Mouse (Mus musculus): ENCODE data around the gene Timm23.
"Not testable (repeated sequence)": the region's sequence is repeated elsewhere in the genome, so short reads cannot be mapped to it uniquely, and the experiment has no call there.

The Timm23 gene

DNA sequence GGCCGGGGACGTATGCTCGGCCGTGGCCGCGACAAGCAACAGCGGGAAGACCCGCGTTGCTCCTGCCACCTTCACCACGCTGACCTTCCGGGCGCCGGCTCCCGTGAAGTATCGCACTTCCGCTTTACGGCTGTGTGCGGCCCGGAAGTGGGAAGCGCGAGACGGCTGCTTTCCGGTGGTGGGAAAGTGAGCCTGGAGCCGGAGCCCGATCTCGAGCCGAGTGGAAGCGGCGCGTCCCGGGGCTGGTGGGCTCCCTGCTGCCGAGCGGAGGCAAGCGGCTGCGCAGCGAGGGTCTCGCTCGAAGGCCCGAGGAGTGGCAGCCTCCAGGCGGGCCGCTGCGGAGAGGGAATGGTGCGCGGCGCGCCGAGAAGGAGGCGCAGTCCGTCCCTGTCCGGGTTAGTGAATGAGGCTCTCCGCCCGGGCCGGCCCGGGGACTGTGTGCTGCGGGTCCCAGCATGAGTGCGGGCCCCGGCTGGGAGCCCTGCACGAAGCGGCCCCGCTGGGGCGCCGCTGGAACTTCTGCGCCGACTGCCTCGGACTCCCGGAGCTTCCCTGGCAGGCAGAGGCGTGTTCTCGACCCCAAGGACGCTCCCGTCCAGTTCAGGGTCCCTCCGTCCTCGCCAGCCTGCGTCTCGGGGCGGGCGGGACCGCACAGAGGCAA is at the start of gene Timm23, which contains the start of gene Parg:
Gene Timm23, minus strand, starts transcription at position 108 of the 661 bp plus-strand sequence.
Gene Parg, plus strand, starts transcription at position 159 of the 661 bp plus-strand sequence.
- DNase-seq (ENCODE audit: low spot score in 2 of 2): peak; percentile 78 to 84

DNA sequence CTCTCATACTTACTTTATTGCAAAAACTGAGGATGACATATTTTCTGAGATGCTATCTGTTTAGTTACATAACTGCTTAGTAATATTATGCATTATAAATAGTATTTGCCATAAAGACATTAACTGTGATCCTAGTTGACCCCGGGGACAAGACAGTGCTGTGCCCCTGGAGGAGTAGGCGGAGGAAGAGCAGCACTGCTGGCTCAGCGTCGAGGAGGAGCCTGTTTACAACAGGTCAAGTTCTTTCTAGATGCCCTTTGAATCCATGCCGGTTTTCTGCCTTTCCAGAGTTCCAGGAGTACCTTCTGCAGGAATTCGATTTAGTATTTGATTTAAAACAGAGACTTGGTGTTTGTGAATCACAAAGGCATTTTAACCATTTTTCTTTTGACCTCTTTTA is 47.9 kb upstream of the Timm23 start:
- no peak for DNase-seq (ENCODE audit: low spot score in 2 of 2)

DNA sequence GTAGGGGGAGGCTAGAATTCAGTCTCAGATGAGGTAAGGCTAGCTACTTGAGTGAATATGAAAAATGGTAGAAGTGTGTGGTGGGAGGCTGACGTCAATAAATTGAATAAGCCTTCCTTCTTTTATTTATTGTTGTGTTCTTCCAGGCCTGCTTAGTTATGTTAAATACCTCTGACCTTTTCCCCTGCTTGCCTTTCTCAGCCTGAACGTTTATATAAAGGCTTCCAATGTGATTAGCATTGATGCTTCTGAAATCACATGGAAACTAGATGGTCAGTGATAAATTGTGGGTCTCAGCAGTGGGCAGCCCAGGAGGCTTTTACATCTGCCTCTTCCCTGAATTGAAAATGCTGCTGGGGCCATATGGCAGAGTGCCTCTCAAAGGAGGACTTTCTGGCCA is 44.3 kb upstream of the Timm23 start:
- no peak for DNase-seq (ENCODE audit: low spot score in 2 of 2)

DNA sequence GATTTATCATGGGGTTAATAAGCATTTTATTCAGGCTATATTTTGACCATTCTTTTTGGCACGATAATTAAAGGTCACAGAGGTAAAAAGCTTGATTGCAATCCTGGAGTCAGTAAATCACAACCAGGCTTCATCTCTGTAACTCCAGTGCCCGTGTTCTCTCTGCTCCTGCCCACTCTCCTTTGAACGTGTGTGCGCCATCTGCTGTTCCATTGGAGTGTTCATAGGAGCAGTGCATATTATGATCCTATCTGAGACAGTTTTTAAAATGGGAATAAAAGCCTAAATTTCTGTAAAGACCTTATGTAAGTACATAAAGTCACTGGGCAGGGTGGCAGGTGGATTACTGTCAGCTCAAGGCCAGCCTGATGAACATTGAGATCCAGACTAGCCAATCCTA is 40.7 kb upstream of the Timm23 start:
- DNase-seq (ENCODE audit: low spot score in 2 of 2): peak in 1 of 2 experiments; percentile 5

DNA sequence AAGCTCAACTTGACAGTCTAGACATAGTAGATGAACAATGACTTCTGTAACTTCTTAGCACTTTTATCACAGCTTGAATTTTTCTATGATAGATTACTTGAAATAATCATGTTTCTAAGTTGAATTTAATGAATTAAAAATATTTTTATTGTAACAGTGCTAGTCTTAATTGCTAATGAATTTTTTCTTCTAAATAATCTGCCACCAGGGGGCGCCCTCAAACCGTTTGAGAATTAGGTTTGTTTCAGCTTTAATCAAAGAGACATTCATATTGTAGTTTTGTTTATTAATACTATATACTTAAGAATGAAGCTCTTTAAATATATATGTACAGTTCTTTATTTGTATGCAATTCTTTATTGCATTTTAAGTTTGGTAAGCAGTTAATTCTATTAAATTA is 27.3 kb upstream of the Timm23 start:
- peak in 1 of 2 experiments; percentile 55 for DNase-seq (ENCODE audit: low spot score in 2 of 2)

DNA sequence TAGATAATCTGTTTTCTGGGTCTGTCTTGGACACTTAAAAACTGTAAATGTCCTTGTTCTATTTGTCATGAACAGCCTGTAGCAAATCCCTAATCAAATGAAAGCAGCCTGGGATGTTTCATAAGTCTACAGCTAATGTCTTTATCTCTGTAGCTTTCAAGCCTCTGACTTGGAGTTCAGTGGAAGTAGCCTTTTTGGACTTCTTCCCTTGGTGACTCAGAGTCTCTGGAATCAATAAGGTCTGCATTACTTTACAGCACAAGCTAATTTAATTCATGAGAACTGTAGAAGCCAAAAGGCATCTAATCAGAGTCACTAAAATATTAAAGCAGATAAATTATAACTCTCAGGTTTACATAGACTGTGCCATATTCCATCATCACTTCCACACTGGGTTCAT is 24.9 kb upstream of the Timm23 start:
- no peak for DNase-seq (ENCODE audit: low spot score in 2 of 2)

DNA sequence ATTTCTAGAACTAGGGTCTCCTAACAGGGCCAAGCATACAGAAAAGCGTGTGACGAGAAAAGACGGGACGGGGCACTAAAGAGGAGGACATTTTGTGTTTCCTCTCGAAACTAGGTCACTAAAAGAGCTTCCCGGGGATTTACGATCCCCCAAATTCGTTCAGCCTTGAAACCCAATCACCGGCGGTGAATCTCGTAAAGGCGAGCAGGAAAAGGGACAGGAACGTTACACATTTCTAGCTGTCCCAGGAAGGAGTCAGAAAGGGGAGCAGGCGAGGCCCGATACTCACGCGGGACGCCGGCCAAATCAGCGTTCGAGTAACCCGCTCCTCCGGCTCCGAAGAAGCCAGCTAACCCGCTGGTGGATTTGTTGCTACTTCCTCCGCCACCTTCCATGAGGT is 344 bp downstream of the Timm23 start:
- no peak for DNase-seq (ENCODE audit: low spot score in 2 of 2)

DNA sequence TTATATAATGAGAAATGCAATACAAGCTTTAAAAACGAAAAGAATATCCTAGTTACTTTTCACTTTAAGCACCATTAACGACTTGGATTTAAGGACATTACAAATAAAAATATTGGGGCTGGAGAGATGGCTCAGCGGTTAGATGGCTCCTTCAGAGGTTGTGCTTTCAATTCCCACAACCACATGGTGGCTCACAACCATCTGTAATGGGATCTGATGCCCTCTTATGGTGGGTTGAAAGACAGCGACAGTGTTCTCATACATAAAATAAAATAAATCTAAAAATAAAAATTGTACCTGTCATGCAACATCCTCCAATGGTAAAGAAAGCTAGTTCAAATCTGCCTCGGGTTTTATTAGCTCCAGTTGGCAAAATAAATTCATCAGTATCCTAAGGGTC is 8.1 kb downstream of the Timm23 start:
- not testable (repeated sequence) for DNase-seq (ENCODE audit: low spot score in 2 of 2)

DNA sequence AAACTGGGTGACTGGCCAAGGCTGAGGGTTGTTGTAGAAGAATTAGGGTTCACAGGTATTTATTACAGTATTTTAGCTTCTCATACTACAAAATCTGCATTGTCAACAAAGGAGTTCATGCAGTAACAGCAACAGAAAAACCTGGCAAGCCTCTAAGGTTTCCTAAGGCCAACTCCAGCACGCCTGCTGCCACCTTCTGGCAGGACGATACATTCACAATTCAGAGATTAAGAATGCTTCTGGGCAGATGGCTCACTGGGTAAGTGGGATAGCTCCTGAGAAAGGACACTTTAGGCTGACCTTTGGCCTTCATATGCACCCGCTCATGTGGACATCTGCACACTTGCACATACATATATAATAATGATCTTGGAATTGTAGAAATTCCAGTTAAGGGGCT is 9.3 kb downstream of the Timm23 start:
- no peak for DNase-seq (ENCODE audit: low spot score in 2 of 2)

DNA sequence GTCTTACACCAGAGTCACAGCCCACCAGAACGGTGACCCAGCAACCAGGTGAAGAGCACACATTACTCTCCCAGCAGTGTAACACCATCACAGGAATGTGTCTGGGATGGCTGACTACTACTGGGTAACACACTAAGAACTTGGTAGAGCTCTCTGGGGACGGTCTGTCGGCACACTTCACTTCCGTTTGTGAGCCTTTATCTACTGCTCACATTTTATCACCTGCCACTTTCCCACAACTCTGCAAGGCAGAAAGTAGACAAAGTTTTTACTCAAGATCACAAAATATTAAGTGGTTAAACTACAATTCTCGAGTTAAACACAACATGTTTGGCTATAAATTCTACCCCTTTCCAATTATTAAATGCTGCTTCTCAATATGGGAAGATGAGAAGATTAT is 9.8 kb downstream of the Timm23 start:
- DNase-seq (ENCODE audit: low spot score in 2 of 2): no peak

DNA sequence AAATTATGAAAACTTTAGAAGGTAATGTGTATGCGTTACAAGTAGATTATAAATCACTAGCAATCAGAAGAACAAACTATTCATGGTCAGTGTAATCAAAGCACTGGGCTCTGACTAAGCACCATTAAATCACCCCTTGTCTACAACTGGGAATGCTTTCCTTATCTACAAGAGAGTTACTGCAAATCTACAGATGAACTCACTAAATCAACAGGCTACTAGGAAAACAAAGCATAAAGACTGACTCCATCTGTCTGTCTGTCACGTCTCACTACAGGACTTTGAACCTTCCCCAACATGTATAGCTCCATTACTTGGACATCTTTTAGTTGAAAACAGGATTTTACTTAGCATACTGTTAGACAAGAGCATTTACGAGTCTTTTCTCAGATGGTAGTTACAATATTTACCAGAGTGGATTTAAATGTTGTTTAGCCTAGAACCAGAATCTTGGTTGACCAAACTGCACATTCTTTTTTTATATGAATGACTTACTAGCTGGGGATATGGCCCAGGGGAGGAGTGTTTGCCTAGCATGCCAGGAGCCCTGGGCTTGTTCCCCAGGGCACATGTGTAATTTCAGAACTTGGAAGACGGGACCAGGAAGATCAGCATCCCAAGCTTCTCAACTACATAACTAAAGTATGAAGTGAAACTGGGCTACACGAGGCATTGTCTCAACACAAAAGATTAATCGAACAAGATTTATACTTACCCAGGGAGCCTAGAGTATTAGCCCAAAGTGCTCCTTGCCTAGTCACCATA is 10.9 kb downstream of the Timm23 start:
- DNase-seq (ENCODE audit: low spot score in 2 of 2): no peak

DNA sequence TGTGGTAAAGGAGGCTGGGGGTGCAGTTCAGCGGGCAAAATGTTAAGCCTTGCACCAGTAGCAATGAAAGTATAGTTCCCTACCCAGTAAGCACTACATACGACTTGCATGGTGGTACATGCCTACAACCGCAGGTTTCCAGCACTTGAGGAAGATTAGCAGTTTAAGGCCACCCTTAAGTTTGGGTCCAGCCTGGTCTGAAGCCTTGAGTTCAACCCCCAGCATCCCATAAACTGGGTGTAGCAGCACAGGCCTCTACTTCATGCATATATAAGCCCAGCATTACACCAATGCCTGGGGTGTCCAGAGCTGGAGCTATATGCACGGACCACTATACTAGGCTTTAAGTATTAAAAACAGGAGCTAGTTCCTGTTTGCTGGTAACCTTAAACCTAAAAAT is 17.9 kb downstream of the Timm23 start:
- no peak for DNase-seq (ENCODE audit: low spot score in 2 of 2)

DNA sequence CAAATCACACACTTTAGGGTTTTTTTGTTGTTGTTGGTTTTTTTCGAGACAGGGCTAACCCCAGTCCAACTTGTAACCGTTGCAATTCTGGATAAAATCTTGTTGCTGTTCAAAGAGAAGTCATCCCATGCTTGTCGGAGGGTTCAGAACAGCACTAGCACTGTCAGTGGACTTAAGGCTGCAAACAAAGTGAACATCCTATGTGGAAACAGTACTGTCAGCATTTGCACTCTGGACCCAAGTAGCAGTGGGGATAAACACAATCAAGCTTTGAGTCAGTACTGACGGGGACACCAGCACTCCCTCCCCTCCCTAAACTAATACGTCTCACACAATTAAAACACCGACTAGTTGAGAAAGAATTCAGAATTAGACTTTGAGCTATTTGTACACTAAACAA is 20.8 kb downstream of the Timm23 start:
- no peak for DNase-seq (ENCODE audit: low spot score in 2 of 2)

DNA sequence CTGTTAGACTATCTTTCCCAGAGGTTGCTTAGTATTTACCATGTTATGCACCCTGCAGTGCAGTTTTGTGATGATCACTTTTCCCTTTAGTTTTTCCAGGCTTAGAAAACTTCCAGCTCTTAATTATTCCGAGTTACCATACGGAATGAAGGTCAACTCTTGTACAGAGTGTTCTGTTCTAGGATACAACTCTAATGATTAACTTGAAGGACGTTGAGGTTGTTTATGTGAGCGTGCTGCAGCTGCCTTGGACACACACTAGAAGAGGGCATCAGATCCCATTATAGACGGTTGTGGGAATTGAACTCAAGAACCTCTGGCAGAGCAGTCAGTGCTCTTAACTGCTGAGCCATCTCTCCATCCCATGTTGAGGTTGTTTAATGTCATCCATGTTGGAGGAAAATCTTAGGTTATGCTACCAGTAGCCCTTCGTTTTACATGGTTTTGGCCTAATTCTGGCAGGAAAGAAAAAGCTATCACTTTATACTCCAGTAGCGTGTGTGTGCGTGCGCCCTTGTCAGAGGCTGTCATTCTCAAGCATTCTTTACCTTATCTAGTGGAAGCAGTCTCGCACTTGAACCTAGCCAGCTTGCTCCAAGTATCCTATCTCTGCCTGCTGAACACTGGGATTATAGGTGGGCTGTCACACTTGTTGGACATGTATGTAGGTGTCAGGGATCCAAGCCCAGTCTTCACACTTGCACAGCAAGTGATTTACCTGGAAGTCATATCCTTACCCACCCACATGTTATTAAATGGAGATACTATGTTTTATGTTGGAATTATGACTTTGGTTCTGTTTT is 22.1 kb downstream of the Timm23 start:
- no peak for DNase-seq (ENCODE audit: low spot score in 2 of 2)

DNA sequence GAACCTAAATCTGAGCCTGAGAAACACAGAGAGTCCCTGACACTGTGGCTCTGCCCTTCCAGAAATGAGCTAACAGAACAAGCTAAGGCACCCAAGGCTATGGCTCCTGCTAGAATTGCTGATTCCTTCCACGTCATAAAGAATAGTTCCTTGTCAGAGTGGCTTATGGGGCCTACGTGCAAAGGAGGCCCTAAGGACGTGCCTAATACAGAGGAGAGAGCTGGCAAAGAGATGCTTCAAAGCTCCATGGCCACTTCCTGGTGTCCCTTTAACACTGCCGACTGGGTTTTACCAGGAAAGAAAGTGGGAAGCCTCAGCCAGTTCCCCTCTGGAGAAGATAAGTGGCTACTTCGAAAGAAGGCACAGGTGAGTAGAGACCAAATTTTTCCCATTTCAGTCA is 25.1 kb downstream of the Timm23 start:
- not testable (repeated sequence) for DNase-seq (ENCODE audit: low spot score in 2 of 2)

DNA sequence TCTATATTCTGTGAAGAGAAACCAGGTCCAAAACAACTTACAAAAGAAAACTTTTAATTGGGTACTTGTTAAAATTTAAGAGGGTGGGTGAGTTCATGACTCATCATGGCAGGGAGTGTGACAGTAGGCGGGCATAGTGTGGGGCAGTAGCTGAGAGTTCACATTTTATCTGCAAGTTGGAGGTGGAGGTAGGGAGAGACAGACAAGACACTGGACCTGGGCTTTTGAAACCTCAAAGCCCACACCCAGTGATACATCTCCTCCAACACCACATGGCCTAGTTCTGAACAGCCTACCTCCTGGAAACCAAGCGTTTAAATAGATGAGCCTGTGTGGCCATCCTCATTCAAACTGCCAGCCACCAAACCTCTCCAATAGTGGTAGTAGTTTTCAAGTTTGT is 26.4 kb downstream of the Timm23 start:
- DNase-seq (ENCODE audit: low spot score in 2 of 2): no peak

DNA sequence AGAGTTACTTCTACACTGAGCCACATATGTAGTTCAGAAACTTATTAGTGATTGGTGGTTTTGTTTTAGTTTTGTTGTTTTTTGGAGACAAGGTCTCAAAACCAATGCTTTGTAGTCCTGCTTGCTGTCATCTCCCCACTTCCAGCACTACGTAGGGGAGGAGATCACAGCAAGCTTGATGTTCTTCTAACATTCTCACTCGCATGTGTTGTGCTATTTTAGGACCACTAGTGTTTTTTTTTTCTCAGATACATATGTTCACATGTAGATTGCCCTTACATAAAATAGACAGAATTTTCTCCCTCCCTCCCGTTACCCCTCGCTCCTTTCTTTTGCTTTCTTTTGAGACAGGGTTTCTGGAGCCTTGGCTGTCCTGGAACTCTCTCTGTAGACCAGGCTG is 31.6 kb downstream of the Timm23 start:
- DNase-seq (ENCODE audit: low spot score in 2 of 2): no peak

DNA sequence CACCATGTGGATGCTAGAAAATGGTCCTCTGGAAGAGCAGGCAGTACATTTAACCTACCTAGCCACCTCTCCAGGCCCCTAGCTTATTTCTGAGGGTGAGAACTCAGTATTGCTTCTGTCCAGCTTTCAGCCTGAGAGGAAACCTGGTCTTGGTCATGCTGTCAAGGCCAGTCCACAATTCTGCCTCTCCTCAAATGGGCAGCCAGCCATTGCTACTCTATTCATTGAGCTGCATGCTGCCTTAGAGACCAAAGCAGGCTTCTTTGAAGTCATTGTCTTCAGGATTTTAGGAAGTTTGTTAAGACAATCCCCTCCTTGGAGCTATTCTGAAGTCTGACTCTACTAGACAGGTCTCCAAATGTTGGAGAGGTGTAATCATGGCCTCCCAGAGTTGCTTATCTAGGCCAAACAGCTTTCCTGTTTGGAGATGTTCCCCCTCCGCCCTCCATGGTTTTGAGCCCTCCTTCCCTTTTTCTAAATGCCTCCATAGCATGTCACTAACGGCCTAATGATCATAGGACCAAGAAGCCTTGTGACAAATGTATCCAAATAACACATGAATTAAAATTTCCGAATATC is 33.0 kb downstream of the Timm23 start:
- DNase-seq (ENCODE audit: low spot score in 2 of 2): no peak

DNA sequence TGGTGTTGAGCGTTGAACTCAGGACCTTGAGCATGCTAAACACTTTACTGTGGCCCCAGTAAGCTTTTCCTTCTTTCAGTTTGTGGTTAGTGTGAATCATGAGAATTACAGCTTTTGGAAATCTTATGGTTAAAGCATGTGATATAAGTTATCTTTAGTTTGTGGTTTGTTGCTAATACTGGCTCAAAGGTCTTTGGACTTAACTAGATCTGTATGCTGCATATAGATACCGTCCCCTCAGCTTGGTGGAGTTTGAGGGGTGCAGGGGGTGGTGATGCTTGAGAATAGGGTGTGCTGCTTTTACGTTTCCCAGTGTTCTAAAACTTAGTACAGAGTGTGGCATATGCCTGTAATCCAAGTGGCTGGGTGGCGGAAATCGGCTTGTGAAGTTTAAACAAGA is 34.4 kb downstream of the Timm23 start:
- DNase-seq (ENCODE audit: low spot score in 2 of 2): no peak

DNA sequence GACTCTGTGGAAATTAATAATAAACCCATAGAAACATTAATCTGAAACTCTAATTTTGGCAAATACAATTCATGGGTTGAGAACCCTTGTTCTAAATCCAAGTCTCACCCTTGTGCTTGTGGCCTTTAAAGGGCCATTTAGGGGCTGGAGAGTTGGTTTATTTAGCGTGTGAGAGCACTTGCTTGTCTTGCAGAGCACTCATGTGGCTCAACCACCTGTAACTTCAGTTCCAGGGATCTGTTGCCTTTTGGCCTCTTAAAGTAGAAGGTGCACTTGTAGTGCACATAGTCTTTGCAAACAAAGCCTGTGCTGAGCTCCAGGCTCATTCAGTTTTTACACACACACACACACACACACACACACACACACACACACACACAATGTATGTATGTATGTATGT is 34.9 kb downstream of the Timm23 start:
- DNase-seq (ENCODE audit: low spot score in 2 of 2): no peak

DNA sequence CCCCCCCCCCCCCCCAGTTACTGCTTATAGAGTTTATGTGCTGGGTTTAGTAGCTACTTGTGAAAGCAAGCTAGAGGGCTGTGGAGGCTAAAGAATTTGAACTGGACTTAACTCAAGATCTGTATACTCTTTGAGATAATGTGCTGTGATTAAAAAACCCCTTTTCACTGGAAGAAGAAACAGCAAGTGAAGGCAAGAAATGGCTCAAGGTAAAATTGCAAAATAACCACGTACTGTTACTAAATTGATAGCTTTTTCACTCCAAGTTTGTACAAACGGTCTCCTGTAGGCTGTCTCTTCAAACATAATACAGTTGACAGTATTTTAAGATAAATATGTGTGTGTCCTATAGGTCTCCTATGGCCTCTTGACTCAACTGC is 35.6 kb downstream of the Timm23 start:
- DNase-seq (ENCODE audit: low spot score in 2 of 2): no peak

Data from frontal cortex, postnatal 14 days (tissue).